Mouse (Mus musculus): ENCODE results near the gene Itpkb. TPM values are rescaled to one million over a fixed set of nuclear protein-coding genes. Genes with fewer than 3 reads are reported as not detected.

Itpkb gene
- total and polyA plus RNA-seq, 3 experiments: 3.4 to 9.2 TPM; not detected in 1

GRCm38 (mm10) chr1:180356857-180357256 lies 26.6 kb downstream of the Itpkb start:
- H3K9ac ChIP-seq (ENCODE audit: control insufficient read depth, low read depth, low read length, poor library complexity, severe bottlenecking): no peak overlapping the region
- no peaks in the 10 kb centered on the region for H3K79me2 ChIP-seq (ENCODE audit: control insufficient read depth, insufficient read depth, low read length, poor library complexity)
- no peaks in the 10 kb centered on the region for H3K36me3 ChIP-seq (ENCODE audit: control insufficient read depth in 1 of 2, insufficient read depth in 2 of 2, low read length in 2 of 2)
- no peak overlapping the region for H3K4me3 ChIP-seq (ENCODE audit: control insufficient read depth in 1 of 2, insufficient read depth in 1 of 2, low read depth in 2 of 2, low read length in 2 of 2)
- no peak for TF ChIP-seq TAL1 (IDR thresholded peaks at IDR 0.05; ENCODE audit: low read length)
- TF ChIP-seq MXI1 (IDR thresholded peaks at IDR 0.05; ENCODE audit: low read depth, low read length): no peak
- no peak for TF ChIP-seq MAZ (IDR thresholded peaks at IDR 0.05; ENCODE audit: low read depth, low read length)
- no peak for TF ChIP-seq BHLHE40 (IDR thresholded peaks at IDR 0.05; ENCODE audit: borderline replicate concordance, low read depth, low read length)
- no peak for TF ChIP-seq NELFE (IDR thresholded peaks at IDR 0.05; ENCODE audit: low read depth, low read length)
- no peak for TF ChIP-seq NRF1 (IDR thresholded peaks at IDR 0.05; ENCODE audit: insufficient read depth, low read depth, low read length, poor library complexity, severe bottlenecking)
- no peak for TF ChIP-seq KAT2A (conservative IDR thresholded peaks at IDR 0.05; ENCODE audit: low read depth, low read length)
- no peak for TF ChIP-seq ZKSCAN1 (IDR thresholded peaks at IDR 0.05; ENCODE audit: low read depth, low read length)
- no peak for TF ChIP-seq RCOR1 (IDR thresholded peaks at IDR 0.05; ENCODE audit: low read depth, low read length)
- TF ChIP-seq HCFC1 (IDR thresholded peaks at IDR 0.05; ENCODE audit: low read depth, low read length): no peak
- TF ChIP-seq TCF12 (IDR thresholded peaks at IDR 0.05; ENCODE audit: low read depth, low read length): no peak
- TF ChIP-seq EP300 (IDR thresholded peaks at IDR 0.05; ENCODE audit: low read depth in 1 of 2, low read length in 2 of 2): no peak
- TF ChIP-seq SMC3 (IDR thresholded peaks at IDR 0.05; ENCODE audit: low read depth, low read length): no peak
- no peak for TF ChIP-seq MYC (IDR thresholded peaks at IDR 0.05; ENCODE audit: low read depth, low read length)
- no peak for TF ChIP-seq ELF1 (IDR thresholded peaks at IDR 0.05; ENCODE audit: low read depth, low read length)
- no peak for TF ChIP-seq GABPA (IDR thresholded peaks at IDR 0.05; ENCODE audit: low read depth, low read length)
- no peak for TF ChIP-seq JUND (IDR thresholded peaks at IDR 0.05; ENCODE audit: low read depth, low read length)
- TF ChIP-seq USF1 (IDR thresholded peaks at IDR 0.05; ENCODE audit: low read depth, low read length): no peak
- TF ChIP-seq ZNF384 (IDR thresholded peaks at IDR 0.05; ENCODE audit: low read depth, low read length): no peak
- TF ChIP-seq ETS1 (IDR thresholded peaks at IDR 0.05; ENCODE audit: low read depth, low read length): no peak
- no peak overlapping the region for H3K27ac ChIP-seq (ENCODE audit: control insufficient read depth, low read depth, low read length)
- no peaks in the 10 kb centered on the region for H3K27me3 ChIP-seq (ENCODE audit: control insufficient read depth in 1 of 2, insufficient read depth in 2 of 2, low read length in 2 of 2)
- H3K9me3 ChIP-seq (replicated peaks; ENCODE audit: insufficient read depth, low read length): no peaks in the 10 kb centered on the region
- H3K4me1 ChIP-seq (ENCODE audit: control insufficient read depth in 1 of 2, insufficient read depth in 2 of 2, low read length in 2 of 2): no peaks in the 10 kb centered on the region
- no peak for DNase-seq (ENCODE audit: low read depth, low spot score)

DNA sequence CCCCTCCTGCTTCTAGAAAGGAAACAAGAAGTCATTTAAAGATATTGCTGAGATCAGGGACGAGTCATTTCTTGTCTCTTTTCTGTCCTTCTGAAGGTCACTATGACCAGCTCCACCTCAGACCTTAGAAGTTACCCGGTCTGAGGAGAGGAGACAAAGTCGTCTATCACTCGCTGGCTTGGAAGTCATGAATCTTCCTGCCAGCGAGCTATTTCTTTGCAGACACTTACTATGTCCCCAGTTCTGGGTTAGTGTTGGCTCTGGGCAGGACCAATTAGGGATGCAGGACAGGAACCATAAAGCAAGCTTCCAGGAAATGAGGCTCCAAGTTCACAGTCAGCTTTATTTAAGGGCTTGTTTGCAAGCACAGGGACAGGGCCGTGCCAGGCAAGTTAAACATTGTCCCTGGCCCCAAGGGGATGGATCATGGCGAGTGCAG lies 27.6 kb downstream of the Itpkb start:
- no peaks in the 10 kb centered on the region for H3K27me3 ChIP-seq (ENCODE audit: control insufficient read depth in 1 of 2, insufficient read depth in 2 of 2, low read length in 2 of 2)
- no peak for DNase-seq (ENCODE audit: low read depth, low spot score)
- no peaks in the 10 kb centered on the region for H3K79me2 ChIP-seq (ENCODE audit: control insufficient read depth, insufficient read depth, low read length, poor library complexity)
- no peak for TF ChIP-seq USF2 (IDR thresholded peaks at IDR 0.05; ENCODE audit: borderline replicate concordance in 1 of 2, insufficient read depth in 1 of 2, low read depth in 1 of 2, low read length in 2 of 2)
- no peak for TF ChIP-seq ZKSCAN1 (IDR thresholded peaks at IDR 0.05; ENCODE audit: low read depth, low read length)
- TF ChIP-seq CTCF (IDR thresholded peaks at IDR 0.05 in 2 of 3, conservative IDR thresholded peaks at IDR 0.05 in 1 of 3; ENCODE audit: control insufficient read depth in 1 of 3, insufficient read depth in 1 of 3, low read depth in 2 of 3, low read length in 3 of 3, poor library complexity in 1 of 3, severe bottlenecking in 1 of 3): no peak
- TF ChIP-seq E2F4 (IDR thresholded peaks at IDR 0.05; ENCODE audit: borderline replicate concordance, low read depth, low read length): no peak
- no peak for TF ChIP-seq MXI1 (IDR thresholded peaks at IDR 0.05; ENCODE audit: low read depth, low read length)
- no peak for TF ChIP-seq MAX (IDR thresholded peaks at IDR 0.05; ENCODE audit: low read length)
- TF ChIP-seq NRF1 (IDR thresholded peaks at IDR 0.05; ENCODE audit: insufficient read depth, low read depth, low read length, poor library complexity, severe bottlenecking): no peak
- TF ChIP-seq MEF2A (IDR thresholded peaks at IDR 0.05; ENCODE audit: extremely low read depth, insufficient replicate concordance, low read depth, low read length, poor library complexity, severe bottlenecking): no peak
- TF ChIP-seq TCF12 (IDR thresholded peaks at IDR 0.05; ENCODE audit: low read depth, low read length): no peak
- no peak for TF ChIP-seq ZC3H11A (IDR thresholded peaks at IDR 0.05; ENCODE audit: low read depth, low read length)
- no peak for TF ChIP-seq RAD21 (IDR thresholded peaks at IDR 0.05; ENCODE audit: low read depth, low read length)
- no peak for TF ChIP-seq HCFC1 (IDR thresholded peaks at IDR 0.05; ENCODE audit: low read depth, low read length)
- no peak for TF ChIP-seq JUND (IDR thresholded peaks at IDR 0.05; ENCODE audit: low read depth, low read length)
- TF ChIP-seq GATA1 (IDR thresholded peaks at IDR 0.05; ENCODE audit: low read depth, low read length): no peak
- no peak for TF ChIP-seq ZNF384 (IDR thresholded peaks at IDR 0.05; ENCODE audit: low read depth, low read length)
- TF ChIP-seq ELF1 (IDR thresholded peaks at IDR 0.05; ENCODE audit: low read depth, low read length): no peak
- TF ChIP-seq GABPA (IDR thresholded peaks at IDR 0.05; ENCODE audit: low read depth, low read length): no peak
- TF ChIP-seq ZMIZ1 (IDR thresholded peaks at IDR 0.05; ENCODE audit: low read depth, low read length): no peak
- H3K27ac ChIP-seq (ENCODE audit: control insufficient read depth, low read depth, low read length): no peak overlapping the region
- no peaks in the 10 kb centered on the region for H3K9me3 ChIP-seq (replicated peaks; ENCODE audit: insufficient read depth, low read length)
- no peak overlapping the region for H3K9ac ChIP-seq (ENCODE audit: control insufficient read depth, low read depth, low read length, poor library complexity, severe bottlenecking)
- H3K4me3 ChIP-seq (ENCODE audit: control insufficient read depth in 1 of 2, insufficient read depth in 1 of 2, low read depth in 2 of 2, low read length in 2 of 2): no peak overlapping the region
- H3K4me1 ChIP-seq (ENCODE audit: control insufficient read depth in 1 of 2, insufficient read depth in 2 of 2, low read length in 2 of 2): no peaks in the 10 kb centered on the region
- H3K36me3 ChIP-seq (ENCODE audit: control insufficient read depth in 1 of 2, insufficient read depth in 2 of 2, low read length in 2 of 2): no peaks in the 10 kb centered on the region

Data from MEL (cell line).